Mouse (Mus musculus): ENCODE data around the gene Cep135. TPM values are rescaled to one million over a fixed set of nuclear protein-coding genes. Genes with fewer than 3 reads are reported as not detected.

Cep135 gene
- polyA plus RNA-seq, 1 experiment from 2014 or later: 10.3 TPM

DNA sequence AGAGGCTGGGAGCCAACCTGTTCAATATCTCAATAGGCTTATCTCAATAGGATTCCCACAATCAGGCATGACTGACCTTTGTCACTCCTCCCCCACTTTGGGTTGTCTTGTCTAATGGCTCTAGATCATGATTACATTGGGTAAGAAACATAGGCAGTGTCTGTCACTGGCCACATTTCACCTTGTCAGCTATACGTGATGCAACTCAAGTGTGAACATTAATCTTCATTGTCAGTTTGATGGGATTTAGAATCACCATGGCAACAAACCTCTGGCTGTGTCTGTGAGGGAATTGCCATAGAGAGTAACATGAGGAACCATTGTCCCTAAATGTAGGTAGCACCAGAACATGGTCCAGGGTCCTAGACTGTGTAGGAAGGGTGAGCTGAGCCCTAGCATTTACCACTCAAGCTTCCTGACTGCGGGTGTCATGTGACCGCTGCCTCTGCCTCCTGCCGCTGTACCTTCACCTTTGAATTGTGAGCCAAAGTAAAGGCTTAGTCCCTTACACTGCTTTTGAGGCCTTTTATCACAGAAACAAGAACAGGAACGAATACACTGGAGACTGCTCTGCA is 62.7 kb downstream of the Cep135 start:
- Histone ChIP-seq H3K9me3 (no peaks in the 10 kb centered on the region), H3K4me1 (no peaks in the 10 kb centered on the region), H3K27me3 (replicated peaks; ENCODE audit: low read depth, poor library complexity, severe bottlenecking) (peaks cover 4% of the 10 kb centered on the region; the same call in 1 of the 2 replicates), H3K27ac (replicated peaks) (no peak overlapping the region), H3K36me3 (replicated peaks) (peaks cover 15% of the 10 kb centered on the region; the same call in 1 of the 2 replicates), H3K4me3 (no peak overlapping the region)
- no peak for DNase-seq (ENCODE audit: low spot score)
- 69% methylated on average over 5 of the region's 5 CpGs for WGBS

DNA sequence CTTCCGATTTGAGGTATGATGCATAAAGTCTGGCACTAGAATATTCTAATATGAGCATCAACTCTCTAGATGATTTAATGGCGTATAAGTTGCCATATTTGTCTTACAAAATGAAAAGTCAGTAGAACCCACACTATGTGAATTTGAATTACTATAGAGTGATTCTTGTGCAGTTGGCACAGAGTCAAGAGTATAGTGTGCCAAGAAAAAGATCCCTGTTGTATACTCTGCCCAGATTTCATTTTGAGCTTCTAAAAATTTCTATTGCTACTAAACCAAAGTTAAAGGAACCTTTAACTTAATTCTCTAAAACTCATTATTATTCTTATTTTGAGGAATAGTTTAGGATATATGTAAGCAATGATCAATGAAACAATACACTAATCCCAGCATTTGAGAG is 67.7 kb downstream of the Cep135 start, which contains the start of gene C530008M17Rik:
TSS of gene C530008M17Rik (plus strand) at position 301 of the 400 bp plus-strand sequence.
- H3K4me1 ChIP-seq: peaks cover 24% of the 10 kb centered on the region; the same call in 1 of the 2 replicates
- peak within 1 kb of the TSS; percentile 99 for H3K27ac ChIP-seq (replicated peaks)
- 96% methylated on average over 2 of the region's 2 CpGs for WGBS
- H3K27me3 ChIP-seq (replicated peaks; ENCODE audit: low read depth, poor library complexity, severe bottlenecking): peaks cover 11% of the 10 kb centered on the region; the same call in 1 of the 2 replicates
- no peak for DNase-seq (ENCODE audit: low spot score)
- peak within 1 kb of the TSS; percentile 89 for H3K4me3 ChIP-seq
- no peaks in the 10 kb centered on the region for H3K9me3 ChIP-seq
- H3K36me3 ChIP-seq (replicated peaks): peaks cover 15% of the 10 kb centered on the region; the same call in 1 of the 2 replicates

DNA sequence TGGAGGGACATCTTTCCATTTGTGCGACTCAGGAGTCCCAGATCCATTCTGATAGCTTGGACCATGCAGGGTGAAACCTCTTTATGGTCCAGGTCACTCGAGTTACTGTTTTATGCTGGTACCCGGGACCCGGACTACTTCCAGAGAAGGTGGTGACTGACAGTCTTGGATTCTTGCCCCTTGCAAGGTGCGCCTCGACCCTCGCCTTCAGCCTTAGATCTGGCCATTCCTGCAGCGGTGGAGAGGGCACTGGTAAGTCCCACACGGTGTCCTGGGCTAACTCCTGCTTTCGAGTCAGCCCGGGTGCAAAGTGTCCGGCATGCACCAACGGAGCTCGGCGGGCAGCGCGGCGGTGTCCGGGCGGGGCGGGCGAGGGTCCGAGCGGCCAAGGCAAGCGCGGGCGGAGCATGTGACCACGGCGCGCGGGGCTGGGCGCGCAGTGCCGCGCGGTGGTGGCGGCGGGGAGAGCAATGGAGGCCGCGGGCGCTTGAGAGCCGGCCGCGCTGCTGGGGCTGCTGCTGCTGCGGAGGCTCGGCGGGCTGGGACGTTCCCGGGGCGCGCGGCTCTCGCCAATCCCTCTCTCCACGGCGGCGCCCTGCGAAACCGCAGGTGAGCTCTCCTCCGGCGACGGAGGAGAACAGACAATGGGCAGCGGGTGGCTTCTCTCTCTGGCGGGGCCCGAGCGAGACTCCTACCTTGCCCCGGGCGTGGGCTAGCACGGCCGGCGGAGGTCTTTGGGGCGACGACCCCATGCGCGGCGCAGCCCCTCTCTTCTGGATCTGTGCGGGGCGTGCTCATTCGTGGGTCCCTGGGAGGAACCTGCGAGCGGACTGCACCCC is 69.0 kb downstream of the Cep135 start:
- Histone ChIP-seq H3K36me3 (replicated peaks) (peaks cover 16% of the 10 kb centered on the region; the same call in 1 of the 2 replicates), H3K27me3 (replicated peaks; ENCODE audit: low read depth, poor library complexity, severe bottlenecking) (peaks cover 11% of the 10 kb centered on the region; the same call in 1 of the 2 replicates), H3K9me3 (no peaks in the 10 kb centered on the region), H3K4me1 (peaks cover 26% of the 10 kb centered on the region; the same call in 1 of the 2 replicates), H3K27ac (replicated peaks) (peak overlapping the region; percentile 99), H3K4me3 (peak overlapping the region; percentile 89)
- under 1% methylated on average over 80 of the region's 80 CpGs for WGBS
- DNase-seq (ENCODE audit: low spot score): peak; percentile 87

DNA sequence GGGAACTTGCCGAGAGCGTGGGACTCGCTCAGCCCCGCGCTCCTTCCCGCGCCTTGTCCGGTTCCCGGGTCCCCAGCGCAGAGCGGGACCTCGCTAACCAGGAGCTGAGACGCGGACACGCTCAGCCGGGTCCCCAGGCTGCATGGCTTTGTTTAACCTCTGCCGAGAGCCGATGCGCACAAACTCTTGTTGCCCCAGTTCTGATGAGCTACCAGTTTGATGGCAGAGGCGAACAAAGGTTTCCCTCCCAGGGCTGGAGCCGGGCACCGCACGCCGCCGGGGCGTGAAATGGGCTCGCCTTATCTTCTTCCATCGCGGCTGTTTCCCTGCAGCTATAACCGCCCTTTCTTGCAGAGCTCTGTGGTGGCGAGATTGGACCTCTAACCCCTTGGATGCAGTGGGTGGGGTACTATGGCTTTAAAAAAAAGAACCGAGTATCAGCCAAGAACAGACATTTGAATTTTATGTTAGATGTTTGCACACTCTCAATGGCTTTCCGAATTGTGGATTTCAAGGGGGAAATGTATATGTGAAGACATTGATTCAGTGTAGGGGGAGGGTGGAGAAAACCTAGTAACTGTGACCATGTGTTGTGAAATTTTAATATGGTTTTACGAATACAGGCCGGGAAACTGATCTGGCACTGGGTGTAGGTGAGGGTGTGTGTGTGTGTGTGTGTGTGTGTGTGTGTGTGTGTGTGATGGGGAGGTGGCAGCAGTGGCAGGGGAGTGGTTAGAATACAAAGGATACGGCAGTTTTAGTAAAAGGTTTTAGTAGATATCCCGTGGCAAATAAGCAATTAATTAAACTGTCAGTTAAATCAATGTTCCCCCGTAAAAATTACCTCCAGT is 69.8 kb downstream of the Cep135 start:
- H3K4me3 ChIP-seq: peak overlapping the region; percentile 89
- H3K27me3 ChIP-seq (replicated peaks; ENCODE audit: low read depth, poor library complexity, severe bottlenecking): peaks cover 11% of the 10 kb centered on the region; the same call in 1 of the 2 replicates
- 2% methylated on average over 38 of the region's 38 CpGs for WGBS
- H3K4me1 ChIP-seq: peaks cover 26% of the 10 kb centered on the region; the same call in 1 of the 2 replicates
- no peaks in the 10 kb centered on the region for H3K9me3 ChIP-seq
- peak overlapping the region; percentile 99 for H3K27ac ChIP-seq (replicated peaks)
- H3K36me3 ChIP-seq (replicated peaks): peaks cover 16% of the 10 kb centered on the region; the same call in 1 of the 2 replicates
- DNase-seq (ENCODE audit: low spot score): peak; percentile 78

DNA sequence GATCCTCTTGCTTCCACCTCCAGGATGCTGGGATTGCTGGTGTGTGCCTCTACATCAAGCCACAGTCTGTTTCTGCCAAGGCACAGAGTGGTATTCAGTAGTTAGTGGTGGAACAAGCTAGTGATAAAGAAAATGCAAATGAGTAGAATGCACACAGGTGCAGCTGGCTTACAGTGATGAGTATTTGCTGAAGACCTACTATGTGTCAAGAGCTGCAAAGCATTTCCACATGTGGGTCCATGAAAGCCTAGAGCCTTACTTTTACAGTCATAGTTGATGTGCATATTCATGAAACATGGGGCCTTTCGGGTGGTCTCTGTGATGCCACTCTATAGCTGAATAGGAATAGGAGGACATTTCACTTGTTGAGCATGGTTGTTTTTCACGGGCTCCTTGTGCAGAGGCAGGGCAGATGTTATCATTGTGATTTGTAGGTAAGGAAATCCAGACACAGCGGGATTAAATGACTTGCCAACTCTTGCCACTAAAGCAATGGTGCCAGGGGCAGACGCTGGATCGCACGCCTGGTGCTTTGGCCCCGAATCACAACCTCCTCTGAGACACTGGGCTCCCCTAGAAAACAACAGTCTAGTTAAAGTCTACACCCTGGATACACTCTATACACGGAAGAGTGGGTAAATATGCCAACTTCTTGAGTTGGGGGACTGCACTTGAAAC is 71.6 kb downstream of the Cep135 start:
- Histone ChIP-seq H3K27me3 (replicated peaks; ENCODE audit: low read depth, poor library complexity, severe bottlenecking) (peaks cover 11% of the 10 kb centered on the region; the same call in 1 of the 2 replicates), H3K4me3 (no peak overlapping the region), H3K9me3 (no peaks in the 10 kb centered on the region), H3K36me3 (replicated peaks) (peaks cover 16% of the 10 kb centered on the region; the same call in 1 of the 2 replicates), H3K4me1 (peaks cover 32% of the 10 kb centered on the region; the same call in 1 of the 2 replicates), H3K27ac (replicated peaks) (no peak overlapping the region)
- 93% methylated on average over 8 of the region's 8 CpGs for WGBS
- no peak for DNase-seq (ENCODE audit: low spot score)

DNA sequence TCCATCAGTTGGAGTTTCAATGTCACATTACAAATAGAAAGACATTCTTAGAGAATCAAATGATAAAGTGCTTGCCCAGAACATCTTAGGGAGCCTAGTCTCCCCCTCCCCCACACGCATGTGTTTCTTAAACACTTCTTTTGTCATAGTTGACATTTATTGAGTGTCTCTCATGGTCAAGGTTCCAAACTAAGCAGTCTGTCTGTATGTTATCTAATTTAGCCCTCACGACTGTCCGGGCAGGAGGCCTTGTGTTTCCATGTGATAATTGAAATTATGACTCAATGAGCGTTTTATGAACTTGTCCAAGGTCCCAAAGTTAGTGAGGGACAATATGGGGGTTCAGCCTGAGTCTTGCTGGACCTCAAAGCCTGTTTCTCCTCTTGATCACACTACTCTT is 72.8 kb downstream of the Cep135 start:
- no peak for DNase-seq (ENCODE audit: low spot score)
- peaks cover 38% of the 10 kb centered on the region for H3K4me1 ChIP-seq
- no peaks in the 10 kb centered on the region for H3K9me3 ChIP-seq
- H3K27me3 ChIP-seq (replicated peaks; ENCODE audit: low read depth, poor library complexity, severe bottlenecking): peaks cover 6% of the 10 kb centered on the region; the same call in 1 of the 2 replicates
- peaks cover 16% of the 10 kb centered on the region; the same call in 1 of the 2 replicates for H3K36me3 ChIP-seq (replicated peaks)
- H3K27ac ChIP-seq (replicated peaks): no peak overlapping the region
- WGBS: 89% methylated on average over 4 of the region's 4 CpGs
- no peak overlapping the region for H3K4me3 ChIP-seq

DNA sequence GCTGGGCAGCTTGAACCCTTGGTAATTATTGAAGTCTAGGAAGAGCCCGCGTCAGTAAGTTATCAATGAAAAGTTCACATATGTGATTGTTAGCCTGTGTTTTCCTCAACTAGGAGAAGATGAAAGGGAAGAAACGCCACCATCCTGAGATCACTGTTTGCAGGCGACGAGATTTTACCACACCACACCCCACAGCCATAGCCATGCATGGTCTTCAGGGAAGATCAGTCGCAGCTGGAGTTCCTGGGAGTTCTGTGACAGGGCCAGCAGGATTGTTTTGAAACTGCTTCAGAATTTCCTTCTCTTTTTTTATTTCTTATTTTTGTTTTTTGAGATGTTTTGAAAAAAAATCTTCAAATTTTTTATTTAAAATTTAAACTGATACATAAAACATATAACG is 76.4 kb downstream of the Cep135 start:
- WGBS: 80% methylated on average over 7 of the region's 7 CpGs
- Histone ChIP-seq H3K27me3 (replicated peaks; ENCODE audit: low read depth, poor library complexity, severe bottlenecking) (no peaks in the 10 kb centered on the region), H3K4me1 (peaks cover 34% of the 10 kb centered on the region), H3K4me3 (no peak overlapping the region), H3K9me3 (no peaks in the 10 kb centered on the region), H3K27ac (replicated peaks) (no peak overlapping the region), H3K36me3 (replicated peaks) (peaks cover 23% of the 10 kb centered on the region; the same call in 1 of the 2 replicates)
- no peak for DNase-seq (ENCODE audit: low spot score)

DNA sequence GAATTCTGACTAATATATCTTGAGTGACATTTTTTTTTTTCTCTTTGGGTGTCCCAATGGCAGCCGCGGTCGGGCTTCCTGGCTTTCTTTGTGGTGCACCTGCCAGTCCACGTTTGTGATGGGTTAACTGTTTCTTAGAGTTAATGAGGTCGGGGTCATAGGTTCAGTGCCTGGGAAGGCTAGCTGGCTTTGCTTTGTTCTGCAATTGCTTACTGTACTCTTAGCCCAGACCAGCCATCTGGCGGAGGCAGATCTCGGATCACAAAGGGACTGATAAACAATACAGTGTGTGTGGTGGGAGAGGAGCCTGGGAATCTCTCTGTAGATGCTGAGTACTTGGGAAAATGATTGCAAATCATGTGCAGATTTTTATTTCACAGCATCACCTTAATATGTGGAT is 76.9 kb downstream of the Cep135 start:
- H3K27ac ChIP-seq (replicated peaks): peak overlapping the region; percentile 41
- H3K4me1 ChIP-seq: peaks cover 32% of the 10 kb centered on the region
- whole genome bisulfite sequencing: 48% methylated on average over 7 of the region's 7 CpGs

DNA sequence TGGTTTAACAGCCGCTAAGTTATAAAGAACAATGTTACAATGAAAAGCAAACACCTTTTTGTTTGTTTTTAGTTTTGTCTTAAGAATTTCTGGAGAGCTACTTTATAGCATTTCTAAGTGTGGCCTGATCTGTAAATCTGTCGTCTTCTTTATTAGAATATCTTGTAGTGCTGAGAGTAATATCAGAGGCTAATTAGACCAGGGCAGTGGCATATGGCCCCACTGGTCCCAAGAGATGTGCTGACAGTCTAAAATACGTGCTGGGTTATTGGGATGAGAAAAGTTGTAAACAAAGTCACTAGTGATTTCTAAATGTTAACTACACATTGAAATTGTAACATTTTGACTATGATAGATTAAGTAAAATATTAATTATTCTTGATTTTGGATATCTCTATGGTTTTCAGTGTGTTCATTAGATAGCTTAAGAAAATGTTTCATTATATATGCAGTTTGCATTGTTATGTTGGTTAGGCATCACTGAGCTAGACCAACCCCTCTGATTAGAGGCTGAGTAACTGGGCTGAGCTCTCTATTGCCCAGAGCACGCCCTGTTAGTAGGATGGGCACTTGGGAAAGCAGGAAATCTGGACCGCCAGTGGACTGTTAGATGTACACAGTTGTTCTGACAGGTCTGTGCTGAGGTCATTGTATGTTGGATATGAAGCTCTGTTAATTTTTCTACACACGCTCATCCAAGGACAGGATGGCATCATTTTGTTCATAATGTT is 77.7 kb downstream of the Cep135 start:
- 78% methylated on average over 6 of the region's 6 CpGs for WGBS
- no peak for DNase-seq (ENCODE audit: low spot score)
- Histone ChIP-seq H3K27me3 (replicated peaks; ENCODE audit: low read depth, poor library complexity, severe bottlenecking) (no peaks in the 10 kb centered on the region), H3K36me3 (replicated peaks) (peaks cover 22% of the 10 kb centered on the region; the same call in 1 of the 2 replicates), H3K27ac (replicated peaks) (peak overlapping the region; percentile 41; the same call in 1 of the 2 replicates), H3K4me1 (peaks cover 24% of the 10 kb centered on the region), H3K4me3 (no peak overlapping the region), H3K9me3 (no peaks in the 10 kb centered on the region)

More for the DNA sequence above, 76.9 kb downstream of the Cep135 start:
- no peaks in the 10 kb centered on the region for H3K27me3 ChIP-seq (replicated peaks; ENCODE audit: low read depth, poor library complexity, severe bottlenecking)
- peaks cover 22% of the 10 kb centered on the region; the same call in 1 of the 2 replicates for H3K36me3 ChIP-seq (replicated peaks)
- no peak overlapping the region for H3K4me3 ChIP-seq
- DNase-seq (ENCODE audit: low spot score): peak; percentile 36
- no peaks in the 10 kb centered on the region for H3K9me3 ChIP-seq

DNA sequence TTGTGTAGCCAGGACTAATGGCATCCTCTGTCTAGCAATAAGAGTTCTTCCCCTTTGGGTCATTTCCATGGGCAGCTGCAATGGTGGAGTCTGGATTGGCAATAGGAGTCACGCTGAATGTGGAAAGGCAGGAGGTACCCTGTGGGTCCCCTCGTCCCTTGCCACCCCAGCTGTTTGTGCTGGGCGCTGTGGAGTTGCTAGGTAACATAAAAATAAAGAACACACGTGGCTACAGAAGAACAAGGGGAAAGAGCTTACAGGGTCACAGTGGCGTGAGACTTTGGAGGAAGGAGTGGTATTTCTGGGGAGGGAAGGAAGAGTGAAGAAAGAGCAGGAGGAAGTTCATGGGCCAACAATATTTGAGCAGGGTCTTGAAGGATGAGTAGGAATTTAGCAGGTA is 79.6 kb downstream of the Cep135 start:
- H3K9me3 ChIP-seq: no peaks in the 10 kb centered on the region
- WGBS: 78% methylated on average over 5 of the region's 5 CpGs
- H3K27ac ChIP-seq (replicated peaks): no peak overlapping the region
- H3K4me3 ChIP-seq: no peak overlapping the region
- H3K36me3 ChIP-seq (replicated peaks): peaks cover 35% of the 10 kb centered on the region
- no peaks in the 10 kb centered on the region for H3K27me3 ChIP-seq (replicated peaks; ENCODE audit: low read depth, poor library complexity, severe bottlenecking)
- peaks cover 22% of the 10 kb centered on the region for H3K4me1 ChIP-seq
- no peak for DNase-seq (ENCODE audit: low spot score)

DNA sequence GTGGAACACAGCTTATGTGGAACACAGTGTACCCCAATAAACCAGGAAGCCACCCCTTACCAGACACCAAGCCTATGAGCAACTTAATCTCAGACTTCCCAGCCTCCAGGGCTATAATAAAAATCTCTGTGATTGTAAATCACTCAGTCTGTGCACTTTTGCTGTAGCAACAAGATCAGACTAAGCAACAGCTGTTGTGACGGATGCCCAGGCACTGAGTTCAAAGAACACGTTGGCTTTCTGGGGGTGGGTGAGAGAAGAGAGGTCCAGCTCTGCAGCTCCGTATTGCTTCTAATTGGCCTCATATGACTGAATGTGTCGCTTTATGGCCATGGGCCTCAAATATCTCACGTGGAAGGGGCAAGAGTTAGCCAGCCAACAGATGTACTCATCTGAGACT is 80.0 kb downstream of the Cep135 start:
- Histone ChIP-seq H3K4me3 (no peak overlapping the region), H3K27ac (replicated peaks) (no peak overlapping the region), H3K36me3 (replicated peaks) (peaks cover 40% of the 10 kb centered on the region), H3K27me3 (replicated peaks; ENCODE audit: low read depth, poor library complexity, severe bottlenecking) (no peaks in the 10 kb centered on the region), H3K4me1 (peaks cover 22% of the 10 kb centered on the region), H3K9me3 (no peaks in the 10 kb centered on the region)
- no peak for DNase-seq (ENCODE audit: low spot score)
- WGBS: 92% methylated on average over 5 of the region's 5 CpGs
